Mouse (Mus musculus) heart, adult 2 months (tissue): Measurements from ENCODE around the gene Tspan14. TPM values are rescaled to one million over a fixed set of nuclear protein-coding genes. Genes with fewer than 3 reads are reported as not detected.

Source experiments
- DNase-seq, 2 experiments: peaks; one replicate each; pipeline ENCODE4 v3.0.0; 2021
- H3K27ac ChIP-seq: fragments of 200-600 bp; 2 replicates; pipeline ENCODE4 v1.8.1; 2022
- H3K27me3 ChIP-seq: fragments of 200-500 bp; 2 replicates; pipeline ENCODE4 v1.6.1; 2012; ENCODE audit warnings: mild to moderate bottlenecking, low read length, inconsistent platforms, mixed read lengths; ENCODE audit not compliant: control insufficient read depth, insufficient read depth
- H3K36me3 ChIP-seq: fragments of 200-500 bp; 2 replicates; pipeline ENCODE4 v1.6.1; 2012; ENCODE audit warnings: low read length, inconsistent platforms; ENCODE audit not compliant: control insufficient read depth, insufficient read depth
- H3K4me1 ChIP-seq: fragments of 200-500 bp; 2 replicates; pipeline ENCODE4 v1.6.1; 2011; ENCODE audit warnings: low read length; ENCODE audit not compliant: control insufficient read depth, insufficient read depth
- H3K4me3 ChIP-seq: fragments of 200-600 bp; 2 replicates; pipeline ENCODE4 v1.8.1; 2022
- H3K79me2 ChIP-seq: fragments of 200-500 bp; replicated peaks from 2 replicates; pipeline ENCODE4 v1.6.1; 2012; ENCODE audit warnings: mild to moderate bottlenecking, inconsistent platforms, low read length, moderate library complexity, mixed read lengths; ENCODE audit not compliant: control insufficient read depth, insufficient read depth
- H3K9ac ChIP-seq: fragments of 200-500 bp; 2 replicates; pipeline ENCODE4 v1.6.1; 2012; ENCODE audit warnings: low read depth, mild to moderate bottlenecking, control low read depth, inconsistent platforms, low read length, mixed read lengths
- CTCF ChIP-seq: fragments of 200-600 bp; IDR thresholded peaks from 2 replicates; pipeline ENCODE4 v1.8.1; 2022; ENCODE audit warnings: antibody characterized with exemption, mild to moderate bottlenecking, moderate library complexity
- EP300 ChIP-seq: fragments of 200-500 bp; IDR thresholded peaks from 2 replicates; pipeline ENCODE4 v1.6.1; 2011; ENCODE audit warnings: low read depth, low read length, control low read depth; ENCODE audit not compliant: insufficient read depth
- POLR2A ChIP-seq: fragments of 200-500 bp; IDR thresholded peaks from 2 replicates; pipeline ENCODE4 v1.6.1; 2011; ENCODE audit warnings: mild to moderate bottlenecking, low read depth, low read length, control low read depth; ENCODE audit not compliant: insufficient read depth
- WGBS: fragments of 180-500 bp; shearing (Covaris S2); methylation state at CpG from one replicate; pipeline ENCODE4 v1.1.7; 2018; 5-methylcytosine and 5-hydroxymethylcytosine counted together
- intact Hi-C: fragments of 180-260 bp; cut with DNase I; formaldehyde crosslinking; loops from one replicate; pipeline ENCODE4 v1.15.1; 2025
- polyA plus RNA-seq: library from polyadenylated mRNA; depleted of rRNA; stranded (reverse); fragments of >200 nt; gene quantifications from 2 replicates; pipeline ENCODE4 v1.2.3, GENCODE M21; 2012
- total RNA-seq, 2 experiments: library from RNA; stranded (reverse); gene quantifications; 2 replicates each; pipeline ENCODE4 v1.2.3; 2021

The Tspan14 gene
- total and polyA plus RNA-seq, 3 experiments: 11.8 to 25.7 (median 18.6) TPM

- TF ChIP-seq CTCF (no peak), POLR2A (no peak), EP300 (no peak)
- no peak overlapping the region for H3K4me3 ChIP-seq
- H3K36me3 ChIP-seq: no peaks in the 10 kb centered on the region
- 91% methylated on average over 5 of the region's 5 CpGs for WGBS
- intact Hi-C loops: no loop called here
- H3K4me1 ChIP-seq: no peaks in the 10 kb centered on the region
- H3K9ac ChIP-seq: no peak overlapping the region
- H3K79me2 ChIP-seq: no peaks in the 10 kb centered on the region
- no peak overlapping the region for H3K27ac ChIP-seq
- DNase-seq: no peak
- H3K27me3 ChIP-seq: no peaks in the 10 kb centered on the region
These were observed 35.0 kb upstream of the Tspan14 start for GRCm38 (mm10) chr14:41001576-41001975.

DNA sequence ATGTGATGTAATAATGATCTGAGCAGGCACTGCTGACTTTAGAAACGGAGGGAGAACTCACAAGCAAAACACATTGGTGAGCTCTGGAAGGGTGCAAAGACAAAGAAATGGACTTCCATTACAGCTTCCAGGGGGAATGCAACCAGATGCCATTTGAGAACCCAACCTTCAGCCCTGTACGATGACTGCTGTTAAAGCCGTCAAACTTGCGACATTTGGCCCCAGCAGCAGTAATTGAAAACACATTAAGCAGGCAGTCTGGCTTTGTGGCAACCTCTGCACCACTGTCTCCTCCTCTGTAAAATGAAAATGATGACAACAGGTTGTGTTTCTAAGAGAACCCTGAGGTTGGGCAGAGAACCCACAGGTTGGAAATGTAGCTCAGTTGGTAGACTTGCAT lies 34.2 kb upstream of the Tspan14 start:
- intact Hi-C loops: no loop called here
- H3K27me3 ChIP-seq: no peaks in the 10 kb centered on the region
- H3K36me3 ChIP-seq: no peaks in the 10 kb centered on the region
- no peak for TF ChIP-seq POLR2A
- TF ChIP-seq CTCF: no peak
- TF ChIP-seq EP300: no peak
- H3K4me3 ChIP-seq: no peak overlapping the region
- 82% methylated on average over 4 of the region's 4 CpGs for WGBS
- no peaks in the 10 kb centered on the region for H3K4me1 ChIP-seq
- H3K27ac ChIP-seq: no peak overlapping the region
- no peak overlapping the region for H3K9ac ChIP-seq
- DNase-seq: no peak
- no peaks in the 10 kb centered on the region for H3K79me2 ChIP-seq

DNA sequence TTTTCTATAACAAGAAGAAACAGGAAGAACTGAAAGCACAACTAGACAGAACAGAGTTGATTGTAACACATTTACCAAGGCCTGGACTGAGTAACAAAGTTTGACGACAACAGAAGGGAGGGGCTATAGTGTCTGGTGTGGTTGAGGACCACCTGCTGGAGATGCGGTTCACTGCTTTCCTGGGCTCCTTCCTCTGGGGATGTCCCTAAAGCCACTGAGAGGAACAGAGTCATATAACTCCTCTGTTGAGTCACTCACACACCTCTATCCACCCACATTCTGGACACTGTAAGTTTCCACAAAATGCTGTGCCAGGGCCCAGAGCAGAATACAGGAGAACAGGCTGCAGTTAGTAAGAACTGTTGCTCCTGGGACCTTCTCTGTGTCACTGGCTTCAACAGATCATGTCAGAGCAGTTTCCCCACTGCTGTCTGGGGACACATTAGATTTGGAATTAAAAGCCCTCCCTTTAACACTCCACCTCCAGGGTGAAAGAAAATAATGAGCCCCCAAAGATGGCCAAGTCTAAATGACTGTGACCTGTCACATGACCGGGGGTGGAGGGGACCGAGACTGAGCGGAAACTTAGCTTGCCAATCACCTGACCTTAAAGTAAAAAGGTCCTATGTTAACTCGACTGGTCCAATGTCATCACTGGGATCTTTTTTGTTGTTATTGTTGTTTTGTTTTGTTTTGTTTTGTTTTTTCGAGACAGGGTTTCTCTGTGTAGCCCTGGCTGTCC lies 33.5 kb upstream of the Tspan14 start:
- Histone ChIP-seq H3K4me1 (no peaks in the 10 kb centered on the region), H3K4me3 (no peak overlapping the region), H3K36me3 (no peaks in the 10 kb centered on the region), H3K27me3 (no peaks in the 10 kb centered on the region), H3K79me2 (no peaks in the 10 kb centered on the region), H3K9ac (no peak overlapping the region), H3K27ac (no peak overlapping the region)
- TF ChIP-seq EP300 (no peak), POLR2A (no peak), CTCF (no peak)
- intact Hi-C loops: no loop called here
- WGBS: 74% methylated on average over 7 of the region's 7 CpGs
- peak in 1 of 2 experiments; percentile 22 for DNase-seq

- 94% methylated on average over 3 of the region's 3 CpGs for WGBS
- DNase-seq: no peak
- TF ChIP-seq CTCF (no peak), EP300 (no peak), POLR2A (no peak)
- Histone ChIP-seq H3K4me1 (no peaks in the 10 kb centered on the region), H3K4me3 (no peak overlapping the region), H3K9ac (no peak overlapping the region), H3K27ac (no peak overlapping the region), H3K27me3 (no peaks in the 10 kb centered on the region), H3K79me2 (no peaks in the 10 kb centered on the region), H3K36me3 (no peaks in the 10 kb centered on the region)
- intact Hi-C loops: no loop called here
These were observed 29.6 kb upstream of the Tspan14 start for GRCm38 (mm10) chr14:40996171-40996570.

DNA sequence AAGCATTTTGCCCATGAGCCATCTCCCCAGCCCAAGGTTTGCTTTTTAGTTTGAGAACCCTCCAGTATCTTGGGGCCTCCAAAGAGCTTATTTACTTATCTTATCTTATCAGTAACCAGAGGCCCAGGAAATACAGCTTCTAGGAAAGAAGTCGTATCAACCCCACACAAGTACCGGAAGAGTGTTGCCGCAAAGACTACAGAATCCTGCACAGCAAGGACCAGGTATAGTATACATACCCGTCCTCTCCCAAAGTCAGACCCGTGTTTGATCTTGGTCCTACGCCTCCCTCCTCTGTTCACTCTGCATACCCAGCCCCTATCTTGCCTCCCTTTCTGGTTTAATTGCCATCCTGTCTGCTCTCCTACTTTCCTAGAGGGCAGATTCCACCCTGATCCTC lies 25.9 kb upstream of the Tspan14 start:
- DNase-seq: no peak
- Histone ChIP-seq H3K4me3 (no peak overlapping the region), H3K27me3 (no peaks in the 10 kb centered on the region), H3K27ac (no peak overlapping the region), H3K4me1 (no peaks in the 10 kb centered on the region), H3K36me3 (no peaks in the 10 kb centered on the region), H3K9ac (no peak overlapping the region), H3K79me2 (no peaks in the 10 kb centered on the region)
- intact Hi-C loops: no loop called here
- TF ChIP-seq POLR2A (no peak), EP300 (no peak), CTCF (no peak)
- WGBS: 53% methylated on average over 6 of the region's 6 CpGs

GRCm38 (mm10) chr14:40988780-40989179 lies 22.2 kb upstream of the Tspan14 start:
- TF ChIP-seq EP300 (no peak), POLR2A (no peak), CTCF (no peak)
- peak in 1 of 2 experiments; percentile 3 for DNase-seq
- Histone ChIP-seq H3K79me2 (no peaks in the 10 kb centered on the region), H3K27ac (no peak overlapping the region), H3K36me3 (no peaks in the 10 kb centered on the region), H3K27me3 (no peaks in the 10 kb centered on the region), H3K4me3 (no peak overlapping the region), H3K9ac (no peak overlapping the region), H3K4me1 (no peaks in the 10 kb centered on the region)
- 74% methylated on average over 5 of the region's 5 CpGs for WGBS
- intact Hi-C loops: no loop called here

DNA sequence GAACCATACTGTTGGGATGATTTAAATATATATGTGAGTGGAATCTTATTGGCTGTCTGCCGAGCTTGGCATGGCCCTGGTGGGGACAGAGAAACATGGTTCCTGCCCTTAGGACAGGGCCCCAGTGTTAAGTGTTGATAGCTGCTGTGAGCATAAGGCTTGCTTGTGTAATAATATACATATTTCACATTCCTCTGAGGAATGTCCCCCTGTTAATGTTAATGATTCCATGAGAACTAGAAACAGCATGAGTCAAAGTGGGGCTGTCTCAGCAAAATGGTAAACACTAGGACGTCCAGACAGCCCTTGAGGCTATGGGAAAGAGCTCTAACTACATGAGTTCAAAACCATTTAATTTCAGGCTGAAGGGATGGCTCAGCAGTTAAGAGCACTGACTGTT lies 20.6 kb upstream of the Tspan14 start:
- DNase-seq: no peak
- no peak overlapping the region for H3K9ac ChIP-seq
- H3K27me3 ChIP-seq: no peaks in the 10 kb centered on the region
- TF ChIP-seq EP300: no peak
- no peak for TF ChIP-seq CTCF
- 75% methylated on average over 2 of the region's 2 CpGs for WGBS
- H3K4me1 ChIP-seq: no peaks in the 10 kb centered on the region
- H3K36me3 ChIP-seq: no peaks in the 10 kb centered on the region
- H3K27ac ChIP-seq: no peak overlapping the region
- no peaks in the 10 kb centered on the region for H3K79me2 ChIP-seq
- intact Hi-C loops: no loop called here
- no peak overlapping the region for H3K4me3 ChIP-seq
